Mouse (Mus musculus): ENCODE measurements around the gene Nop16. TPM values are rescaled to one million over a fixed set of nuclear protein-coding genes. Genes with fewer than 3 reads are reported as not detected.

Gene Nop16
- polyA plus RNA-seq, 1 experiment from 2014 or later, result 84.2 TPM

DNA sequence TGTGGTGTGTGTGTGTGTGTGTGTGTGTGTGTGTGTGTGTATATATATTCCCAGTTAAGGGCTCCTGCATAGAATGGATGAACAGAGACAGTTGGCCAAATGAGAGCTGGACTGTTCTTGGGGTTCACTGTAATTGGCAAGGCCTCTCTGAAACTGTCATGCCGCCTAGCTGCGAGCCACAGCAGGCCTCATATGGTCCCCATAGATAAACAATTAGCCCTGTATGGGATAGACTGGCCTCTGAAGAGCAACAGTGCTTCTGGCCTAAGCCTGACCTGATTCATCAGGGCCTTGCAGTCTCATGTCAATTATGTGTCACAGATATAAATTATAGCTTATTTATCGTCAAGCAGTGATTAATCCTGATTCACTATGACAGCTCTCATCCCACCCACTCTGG, 18.1 kb upstream of the Nop16 start:
- no peak for TF ChIP-seq CTCF (IDR thresholded peaks at IDR 0.05; ENCODE audit: low read depth)
- no peak for DNase-seq
- Histone ChIP-seq H3K9ac (no peak overlapping the region), H3K4me3 (ENCODE audit: low read depth, low read length) (no peak overlapping the region), H3K27me3 (ENCODE audit: insufficient read depth, low read length) (no peaks in the 10 kb centered on the region), H3K27ac (ENCODE audit: low read depth) (no peak overlapping the region), H3K9me3 (ENCODE audit: low read depth, low read length) (no peaks in the 10 kb centered on the region), H3K4me2 (no peak overlapping the region), H3K36me3 (ENCODE audit: insufficient read depth) (0 out of 2 replicates have a peak, but pooled peaks cover 3% of the 10 kb centered on the region), H3K4me1 (ENCODE audit: insufficient read depth) (no peaks in the 10 kb centered on the region)
- ATAC-seq (ENCODE audit: insufficient read depth), result no peak
- WGBS, result 64% methylated on average over 3 of the region's 3 CpGs

- DNase-seq (no peak), ATAC-seq (ENCODE audit: insufficient read depth) (no peak)
- no peak overlapping the region for H3K4me3 ChIP-seq (ENCODE audit: low read depth, low read length)
- no peak overlapping the region for H3K9ac ChIP-seq
- no peak overlapping the region for H3K4me2 ChIP-seq
- H3K4me1 ChIP-seq (ENCODE audit: insufficient read depth), result no peaks in the 10 kb centered on the region
- no peaks in the 10 kb centered on the region for H3K9me3 ChIP-seq (ENCODE audit: low read depth, low read length)
- H3K27me3 ChIP-seq (ENCODE audit: insufficient read depth, low read length), result no peaks in the 10 kb centered on the region
- H3K27ac ChIP-seq (ENCODE audit: low read depth), result no peak overlapping the region
- no peak for TF ChIP-seq CTCF (IDR thresholded peaks at IDR 0.05; ENCODE audit: low read depth)
- 0 out of 2 replicates have a peak, but pooled peaks cover 3% of the 10 kb centered on the region for H3K36me3 ChIP-seq (ENCODE audit: insufficient read depth)
- 56% methylated on average over 5 of the region's 5 CpGs for WGBS
These were observed 17.3 kb upstream of the Nop16 start for GRCm38 (mm10) chr13:54607204-54607603.

GRCm38 (mm10) chr13:54605426-54605825, 15.5 kb upstream of the Nop16 start:
- WGBS, result 64% methylated on average over 5 of the region's 5 CpGs
- DNase-seq, result no peak

GRCm38 (mm10) chr13:54604221-54604620, 14.3 kb upstream of the Nop16 start:
- H3K36me3 ChIP-seq (ENCODE audit: insufficient read depth), result 0 out of 2 replicates have a peak, but pooled peaks cover 3% of the 10 kb centered on the region
- no peak for DNase-seq
- no peaks in the 10 kb centered on the region for H3K4me1 ChIP-seq (ENCODE audit: insufficient read depth)
- WGBS, result 62% methylated on average over 4 of the region's 4 CpGs
- no peaks in the 10 kb centered on the region for H3K27me3 ChIP-seq (ENCODE audit: insufficient read depth, low read length)
- no peaks in the 10 kb centered on the region for H3K9me3 ChIP-seq (ENCODE audit: low read depth, low read length)
- ATAC-seq (ENCODE audit: insufficient read depth), result no peak
- no peak overlapping the region for H3K4me2 ChIP-seq
- H3K4me3 ChIP-seq (ENCODE audit: low read depth, low read length), result no peak overlapping the region
- no peak overlapping the region for H3K9ac ChIP-seq
- no peak overlapping the region for H3K27ac ChIP-seq (ENCODE audit: low read depth)
- TF ChIP-seq CTCF (IDR thresholded peaks at IDR 0.05; ENCODE audit: low read depth), result no peak

More at GRCm38 (mm10) chr13:54605426-54605825, 15.5 kb upstream of the Nop16 start:
- Histone ChIP-seq H3K36me3 (ENCODE audit: insufficient read depth) (0 out of 2 replicates have a peak, but pooled peaks cover 3% of the 10 kb centered on the region), H3K4me2 (no peak overlapping the region), H3K4me3 (ENCODE audit: low read depth, low read length) (no peak overlapping the region), H3K9ac (no peak overlapping the region), H3K27ac (ENCODE audit: low read depth) (no peak overlapping the region), H3K27me3 (ENCODE audit: insufficient read depth, low read length) (no peaks in the 10 kb centered on the region), H3K4me1 (ENCODE audit: insufficient read depth) (no peaks in the 10 kb centered on the region), H3K9me3 (ENCODE audit: low read depth, low read length) (no peaks in the 10 kb centered on the region)
- no peak for TF ChIP-seq CTCF (IDR thresholded peaks at IDR 0.05; ENCODE audit: low read depth)
- no peak for ATAC-seq (ENCODE audit: insufficient read depth)

DNA sequence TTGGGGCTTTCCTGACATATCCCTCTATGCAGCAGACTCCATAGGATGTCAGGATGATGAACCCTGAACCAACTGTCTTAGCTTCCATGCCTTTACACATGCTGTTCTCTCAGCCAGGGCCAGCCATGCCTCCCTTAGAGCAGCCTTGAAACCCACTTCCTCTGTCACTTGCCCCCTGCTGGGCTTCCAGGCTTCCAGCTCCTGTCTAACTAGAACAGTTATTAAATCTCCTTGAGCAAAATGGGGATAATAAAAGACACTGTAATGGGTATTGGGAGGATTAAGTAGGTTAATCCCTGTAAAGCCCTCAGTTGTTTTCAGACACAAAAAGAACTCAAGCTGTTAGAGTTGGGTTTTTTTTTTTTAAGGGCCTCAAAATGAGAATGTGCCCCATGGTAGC, 13.6 kb upstream of the Nop16 start:
- Histone ChIP-seq H3K4me1 (ENCODE audit: insufficient read depth) (no peaks in the 10 kb centered on the region), H3K9ac (no peak overlapping the region), H3K9me3 (ENCODE audit: low read depth, low read length) (no peaks in the 10 kb centered on the region), H3K4me2 (no peak overlapping the region), H3K27me3 (ENCODE audit: insufficient read depth, low read length) (no peaks in the 10 kb centered on the region), H3K36me3 (ENCODE audit: insufficient read depth) (0 out of 2 replicates have a peak, but pooled peaks cover 3% of the 10 kb centered on the region), H3K27ac (ENCODE audit: low read depth) (no peak overlapping the region), H3K4me3 (ENCODE audit: low read depth, low read length) (no peak overlapping the region)
- no peak for ATAC-seq (ENCODE audit: insufficient read depth)
- no peak for TF ChIP-seq CTCF (IDR thresholded peaks at IDR 0.05; ENCODE audit: low read depth)
- DNase-seq, result no peak

DNA sequence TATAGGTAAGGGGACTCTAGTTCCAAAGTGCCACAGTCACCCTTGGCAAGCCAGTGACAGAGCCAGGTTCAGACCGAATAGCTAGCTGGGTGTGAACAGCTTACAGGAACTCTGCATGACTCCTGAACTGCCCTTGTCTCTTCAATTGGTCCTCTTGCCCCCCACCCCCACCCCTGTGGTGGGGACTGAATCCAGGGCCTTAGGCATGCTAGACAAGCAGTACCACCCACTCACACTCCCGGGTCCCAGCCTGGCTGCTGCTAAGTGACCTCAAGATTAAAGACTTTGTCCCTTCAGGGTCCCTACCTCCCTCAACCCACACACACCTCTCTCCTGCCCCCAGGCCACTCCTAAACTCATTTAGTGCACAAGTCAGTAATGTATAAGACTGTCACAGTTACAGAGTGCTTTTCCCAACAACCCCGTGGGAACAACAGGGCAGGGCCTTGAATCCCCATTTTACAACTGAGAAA, 12.8 kb upstream of the Nop16 start:
- WGBS, result 60% methylated on average over 3 of the region's 3 CpGs
- no peak for ATAC-seq (ENCODE audit: insufficient read depth)
- Histone ChIP-seq H3K4me2 (no peak overlapping the region), H3K4me1 (ENCODE audit: insufficient read depth) (no peaks in the 10 kb centered on the region), H3K9ac (no peak overlapping the region), H3K9me3 (ENCODE audit: low read depth, low read length) (no peaks in the 10 kb centered on the region), H3K27ac (ENCODE audit: low read depth) (no peak overlapping the region), H3K27me3 (ENCODE audit: insufficient read depth, low read length) (no peaks in the 10 kb centered on the region), H3K4me3 (ENCODE audit: low read depth, low read length) (no peak overlapping the region), H3K36me3 (ENCODE audit: insufficient read depth) (peaks cover 11% of the 10 kb centered on the region; the same call in 1 of the 2 replicates)
- DNase-seq, result no peak
- TF ChIP-seq CTCF (IDR thresholded peaks at IDR 0.05; ENCODE audit: low read depth), result no peak

DNA sequence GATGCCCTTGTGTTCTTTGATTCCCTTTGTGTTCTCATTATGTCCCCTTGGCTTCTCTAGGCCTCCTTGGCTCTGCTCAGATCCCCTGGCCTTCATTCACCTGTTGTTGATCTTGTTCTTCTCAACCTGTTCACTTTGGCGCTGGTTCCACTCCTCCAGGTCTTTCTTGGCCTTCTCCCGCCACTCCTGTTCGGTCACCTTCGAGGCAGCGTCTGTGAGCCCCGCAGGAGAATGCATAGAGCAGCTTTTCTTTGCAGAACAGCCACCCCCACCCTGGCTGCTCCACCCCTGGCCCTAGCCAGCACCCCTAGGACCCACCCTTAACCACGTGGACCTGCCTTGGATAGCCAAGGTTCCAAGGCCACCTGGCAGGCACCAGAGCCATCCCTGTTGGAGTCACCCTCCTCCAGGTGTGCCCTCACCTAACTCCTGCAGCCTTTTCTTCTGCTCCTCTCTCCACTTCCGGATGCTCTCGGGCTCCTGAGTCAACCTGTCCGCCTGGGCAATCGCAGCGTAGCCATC, 8.8 kb upstream of the Nop16 start:
- no peak overlapping the region for H3K9ac ChIP-seq
- ATAC-seq (ENCODE audit: insufficient read depth) (no peak), DNase-seq (no peak)
- no peaks in the 10 kb centered on the region for H3K9me3 ChIP-seq (ENCODE audit: low read depth, low read length)
- no peak overlapping the region for H3K4me2 ChIP-seq
- H3K4me3 ChIP-seq (ENCODE audit: low read depth, low read length), result no peak overlapping the region
- no peaks in the 10 kb centered on the region for H3K4me1 ChIP-seq (ENCODE audit: insufficient read depth)
- no peaks in the 10 kb centered on the region for H3K27me3 ChIP-seq (ENCODE audit: insufficient read depth, low read length)
- 87% methylated on average over 12 of the region's 12 CpGs for WGBS
- no peak overlapping the region for H3K27ac ChIP-seq (ENCODE audit: low read depth)
- no peak for TF ChIP-seq CTCF (IDR thresholded peaks at IDR 0.05; ENCODE audit: low read depth)
- H3K36me3 ChIP-seq (ENCODE audit: insufficient read depth), result peaks cover 18% of the 10 kb centered on the region

All from lung, embryonic 14.5 days (tissue).